Mouse (Mus musculus) cerebellum, adult 9-10 months (tissue): ENCODE results near the gene Prkar2b.

Source experiments
- DNase-seq: peaks from one replicate; pipeline ENCODE4 v3.0.0; 2022

The Prkar2b gene

GRCm38 (mm10) chr12:32008728-32009127 is 52.4 kb downstream of the Prkar2b start:
- no peak for DNase-seq

- no peak for DNase-seq
Measured at GRCm38 (mm10) chr12:32007646-32008045, 53.5 kb downstream of the Prkar2b start.

- no peak for DNase-seq
Measured at GRCm38 (mm10) chr12:32007040-32007439, 54.1 kb downstream of the Prkar2b start.

GRCm38 (mm10) chr12:32006391-32006929 is 54.6 kb downstream of the Prkar2b start:
- DNase-seq = no peak

GRCm38 (mm10) chr12:32000464-32000863 is 60.6 kb downstream of the Prkar2b start:
- no peak for DNase-seq

GRCm38 (mm10) chr12:31998706-31999105 is 62.4 kb downstream of the Prkar2b start:
- no peak for DNase-seq

- no peak for DNase-seq
Measured at GRCm38 (mm10) chr12:31997328-31997878, 63.7 kb downstream of the Prkar2b start.

GRCm38 (mm10) chr12:31996877-31997276 is 64.2 kb downstream of the Prkar2b start:
- no peak for DNase-seq

GRCm38 (mm10) chr12:31990575-31990974 is 70.5 kb downstream of the Prkar2b start:
- no peak for DNase-seq

- DNase-seq = no peak
Measured at GRCm38 (mm10) chr12:31989726-31990125, 71.4 kb downstream of the Prkar2b start.

- no peak for DNase-seq
Measured at GRCm38 (mm10) chr12:31986463-31986862, 74.6 kb downstream of the Prkar2b start.

- no peak for DNase-seq
Measured at GRCm38 (mm10) chr12:31985738-31986137, 75.4 kb downstream of the Prkar2b start.

- DNase-seq = no peak
Measured at GRCm38 (mm10) chr12:31984664-31985063, 76.4 kb downstream of the Prkar2b start.

GRCm38 (mm10) chr12:31984206-31984605 is 76.9 kb downstream of the Prkar2b start:
- DNase-seq = no peak

GRCm38 (mm10) chr12:31983769-31984168 is 77.3 kb downstream of the Prkar2b start:
- DNase-seq = no peak

GRCm38 (mm10) chr12:31983238-31983637 is 77.9 kb downstream of the Prkar2b start:
- DNase-seq = peak; percentile 76

GRCm38 (mm10) chr12:31977613-31978195 is 83.4 kb downstream of the Prkar2b start:
- no peak for DNase-seq

- no peak for DNase-seq
Measured at GRCm38 (mm10) chr12:31976544-31976943, 84.6 kb downstream of the Prkar2b start.

GRCm38 (mm10) chr12:31973473-31974172 is 87.5 kb downstream of the Prkar2b start:
- peak; percentile 41 for DNase-seq

GRCm38 (mm10) chr12:31971547-31971946 is 89.5 kb downstream of the Prkar2b start:
- no peak for DNase-seq

- DNase-seq = no peak
Measured at GRCm38 (mm10) chr12:31969111-31969510, 92.0 kb downstream of the Prkar2b start.

GRCm38 (mm10) chr12:31967536-31967935 is 93.6 kb downstream of the Prkar2b start:
- DNase-seq = peak; percentile 74

- DNase-seq = no peak
Measured at GRCm38 (mm10) chr12:31966405-31966804, 94.7 kb downstream of the Prkar2b start.
